Mouse (Mus musculus) bone marrow, adult 2 months (tissue): Measurements from ENCODE around the gene Cap2. TPM values are rescaled to one million over a fixed set of nuclear protein-coding genes. Genes with fewer than 3 reads are reported as not detected.

Source experiments
- H3K27ac ChIP-seq: fragments of 200-500 bp; 2 replicates; pipeline ENCODE4 v1.5.1; 2012; ENCODE audit warnings: low read depth, mild to moderate bottlenecking, control low read depth, inconsistent platforms, low read length; ENCODE audit not compliant: control insufficient read depth, poor library complexity, insufficient read depth
- H3K4me1 ChIP-seq: fragments of 200-500 bp; 2 replicates; pipeline ENCODE4 v1.6.1; 2011; ENCODE audit warnings: low read length; ENCODE audit not compliant: control insufficient read depth, insufficient read depth
- H3K4me3 ChIP-seq: fragments of 200-500 bp; replicated peaks from 2 replicates; pipeline ENCODE3; 2011; ENCODE audit warnings: mild to moderate bottlenecking, low read depth, low read length, control low read depth; ENCODE audit not compliant: control insufficient read depth
- CTCF ChIP-seq: fragments of 200-500 bp; IDR thresholded peaks from 2 replicates; pipeline ENCODE4 v1.5.1; 2011; ENCODE audit warnings: low read length, control low read depth; ENCODE audit not compliant: control insufficient read depth, insufficient read depth
- POLR2A ChIP-seq: fragments of 200-500 bp; IDR thresholded peaks from 2 replicates; pipeline ENCODE4 v1.6.1; 2011; ENCODE audit warnings: low read depth, mild to moderate bottlenecking, control low read depth, low read length, borderline replicate concordance; ENCODE audit not compliant: control insufficient read depth
- WGBS: fragments of 180-500 bp; shearing (Covaris S2); methylation state at CpG from one replicate; pipeline ENCODE4 v1.1.7; 2018; 5-methylcytosine and 5-hydroxymethylcytosine counted together
- polyA plus RNA-seq: library from polyadenylated mRNA; stranded (reverse); fragments of >200 nt; gene quantifications from 2 replicates; pipeline ENCODE4 v1.2.4, GENCODE M21; 2011; ENCODE audit warnings: low replicate concordance; ENCODE audit not compliant: missing spikeins, insufficient read depth, insufficient read length

Cap2 gene
- 2.5 and 3.4 TPM in 2 replicates for polyA plus RNA-seq

DNA sequence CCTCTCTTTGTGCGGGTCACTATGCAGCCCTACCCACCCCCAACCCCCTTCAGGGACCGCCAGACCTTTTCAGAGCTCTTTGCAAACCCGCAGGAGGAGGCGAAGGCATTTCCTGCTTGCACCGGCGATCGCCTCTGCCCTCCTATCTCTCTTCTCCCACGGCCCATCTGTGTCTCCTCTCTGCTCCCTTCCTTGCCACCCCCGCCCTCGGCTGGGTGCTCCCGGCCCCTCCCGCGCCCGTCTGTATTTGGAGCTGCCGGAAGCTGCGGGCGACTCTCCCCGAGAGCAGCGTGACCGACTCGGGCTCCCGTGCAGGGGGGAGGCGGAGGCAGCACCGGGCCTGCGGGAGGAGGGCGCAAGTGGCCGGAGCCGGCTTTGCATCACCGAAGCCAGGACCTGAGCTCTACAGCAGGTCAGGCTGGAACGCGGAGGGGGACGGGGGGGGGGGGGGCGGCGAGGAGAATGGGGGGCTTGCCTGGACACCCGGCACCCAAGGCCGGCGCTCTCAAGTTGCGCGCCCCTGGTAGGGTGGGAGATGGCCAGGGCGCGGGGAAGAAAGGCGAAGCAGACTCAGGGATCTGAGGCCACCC is at the start of gene Cap2:
Cap2 (plus strand) TSS at position 49 of the 590 bp plus-strand sequence.
- H3K4me3 ChIP-seq: no peak within 1 kb of the TSS
- no peak within 1 kb of the TSS for H3K27ac ChIP-seq
- WGBS: 2% methylated on average over 39 of the region's 42 CpGs
- no peaks in the 10 kb centered on the region for H3K4me1 ChIP-seq
- TF ChIP-seq POLR2A (no peak), CTCF (no peak)

DNA sequence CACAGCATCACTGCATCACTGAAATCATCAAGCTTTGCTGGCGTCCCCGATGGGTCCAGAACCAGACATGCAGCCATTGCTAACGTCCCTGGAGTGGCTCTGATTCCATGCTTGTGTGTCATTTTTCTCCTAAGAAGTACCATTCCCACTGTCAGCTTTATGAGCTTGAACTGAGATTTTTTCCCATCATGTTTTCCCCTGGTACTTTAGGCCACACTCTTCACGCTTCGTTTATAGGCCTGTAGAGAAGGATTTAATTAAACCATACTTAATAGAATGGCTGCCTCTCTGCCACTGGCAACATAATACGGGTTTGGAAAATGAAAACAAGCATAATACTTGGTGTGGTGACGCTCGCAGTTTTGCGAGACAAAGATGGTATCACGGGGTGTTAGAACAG is 42.1 kb upstream of the Cap2 start:
- no peak for TF ChIP-seq POLR2A
- no peak for TF ChIP-seq CTCF
- Histone ChIP-seq H3K4me1 (no peaks in the 10 kb centered on the region; the same call in 1 of the 2 replicates), H3K4me3 (no peak overlapping the region), H3K27ac (no peak overlapping the region)
- WGBS: 86% methylated on average over 10 of the region's 10 CpGs

DNA sequence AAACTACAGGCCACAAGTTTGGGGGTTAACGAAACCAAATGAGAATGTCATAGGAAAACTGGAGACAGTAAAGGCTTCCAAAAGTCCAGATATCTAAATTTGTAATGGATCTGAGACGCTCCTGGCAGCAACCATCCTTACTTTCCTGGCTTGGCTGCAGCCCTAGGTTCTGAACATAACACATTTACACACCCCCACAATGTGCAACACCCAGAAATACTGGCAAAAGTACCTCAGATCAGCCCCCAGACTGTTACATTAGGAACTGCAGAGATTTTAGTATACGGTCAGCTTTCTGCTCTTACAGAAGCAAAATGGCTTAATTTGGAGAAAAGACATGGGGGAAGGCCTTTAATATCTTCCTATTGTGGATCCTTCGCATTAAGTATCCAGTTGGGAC is 39.4 kb upstream of the Cap2 start:
- Histone ChIP-seq H3K4me1 (no peaks in the 10 kb centered on the region; the same call in 1 of the 2 replicates), H3K27ac (no peak overlapping the region), H3K4me3 (no peak overlapping the region)
- WGBS: 86% methylated on average over 4 of the region's 4 CpGs
- no peak for TF ChIP-seq POLR2A
- TF ChIP-seq CTCF: no peak

DNA sequence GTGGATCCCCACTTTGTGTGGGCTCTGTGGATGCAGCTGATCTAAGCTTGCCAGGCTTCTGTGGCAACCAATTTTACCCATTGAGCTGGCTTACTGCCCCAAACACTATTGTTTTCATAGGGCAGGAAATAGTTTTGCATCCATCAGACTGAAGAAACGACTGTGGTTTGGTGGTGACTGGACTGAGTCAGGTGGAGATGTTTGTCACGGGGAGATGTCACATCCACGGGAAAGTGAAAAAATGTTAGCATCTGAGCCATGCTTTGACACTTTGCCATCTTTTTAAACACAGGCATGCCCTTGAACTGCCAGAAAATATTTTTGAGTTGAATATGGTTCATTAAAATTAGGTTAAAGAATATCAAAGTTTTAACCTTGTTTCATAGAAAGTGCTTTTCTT is 37.9 kb upstream of the Cap2 start:
- Histone ChIP-seq H3K27ac (no peak overlapping the region), H3K4me1 (no peaks in the 10 kb centered on the region; the same call in 1 of the 2 replicates), H3K4me3 (no peak overlapping the region)
- whole genome bisulfite sequencing: 3% methylated on average over 3 of the region's 3 CpGs
- TF ChIP-seq POLR2A (no peak), CTCF (no peak)

GRCm38 (mm10) chr13:46468251-46468650 is 33.4 kb upstream of the Cap2 start:
- 41% methylated on average over 8 of the region's 8 CpGs for WGBS
- TF ChIP-seq CTCF: no peak
- TF ChIP-seq POLR2A: no peak
- H3K4me3 ChIP-seq: no peak overlapping the region
- H3K4me1 ChIP-seq: no peaks in the 10 kb centered on the region; the same call in 1 of the 2 replicates
- H3K27ac ChIP-seq: no peak overlapping the region

GRCm38 (mm10) chr13:46469536-46469935 is 32.1 kb upstream of the Cap2 start:
- Histone ChIP-seq H3K4me3 (no peak overlapping the region), H3K27ac (no peak overlapping the region), H3K4me1 (no peaks in the 10 kb centered on the region)
- WGBS: 96% methylated on average over 2 of the region's 2 CpGs
- TF ChIP-seq CTCF: no peak

DNA sequence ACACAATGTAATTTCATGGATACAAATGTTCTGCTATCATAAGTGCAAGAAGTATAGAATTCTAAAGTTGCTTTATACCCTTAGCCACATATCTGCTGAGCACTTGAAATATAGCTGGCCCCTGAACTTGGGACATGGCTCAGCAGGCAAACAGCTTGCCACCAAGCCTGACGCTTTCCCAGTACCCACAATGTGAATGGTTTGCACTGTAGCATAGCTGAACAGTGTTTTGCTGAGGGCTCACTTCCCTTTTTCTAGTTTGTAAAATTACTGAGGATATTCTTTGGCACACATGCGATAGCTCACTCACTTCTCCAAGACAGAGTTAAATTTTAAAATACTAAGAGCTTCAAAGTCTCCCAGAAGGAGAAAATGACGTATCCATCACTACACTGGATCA is 20.4 kb upstream of the Cap2 start:
- no peak overlapping the region for H3K4me3 ChIP-seq
- 11% methylated on average over 3 of the region's 3 CpGs for WGBS
- TF ChIP-seq POLR2A (no peak), CTCF (no peak)

GRCm38 (mm10) chr13:46485605-46486004 is 16.0 kb upstream of the Cap2 start:
- 40% methylated on average over 3 of the region's 3 CpGs for WGBS
- Histone ChIP-seq H3K27ac (no peak overlapping the region), H3K4me3 (no peak overlapping the region), H3K4me1 (no peaks in the 10 kb centered on the region)
- no peak for TF ChIP-seq POLR2A
- TF ChIP-seq CTCF: no peak

More for the DNA sequence above, 20.4 kb upstream of the Cap2 start:
- Histone ChIP-seq H3K4me1 (no peaks in the 10 kb centered on the region), H3K27ac (no peak overlapping the region)

GRCm38 (mm10) chr13:46488166-46488565 is 13.5 kb upstream of the Cap2 start:
- no peaks in the 10 kb centered on the region for H3K4me1 ChIP-seq
- no peak overlapping the region for H3K27ac ChIP-seq
- WGBS: 65% methylated on average over 4 of the region's 4 CpGs
- no peak overlapping the region for H3K4me3 ChIP-seq
- TF ChIP-seq CTCF (no peak), POLR2A (no peak)
